Mouse (Mus musculus) left cerebral cortex, postnatal 14 days (tissue): ENCODE data around the gene Fndc10. TPM values are rescaled to one million over a fixed set of nuclear protein-coding genes. Genes with fewer than 3 reads are reported as not detected.
"Not testable (repeated sequence)": the region's sequence is repeated elsewhere in the genome, so short reads cannot be mapped to it uniquely, and the experiment has no call there.

Experiments used
- DNase-seq, 2 experiments: peaks; one replicate each; pipeline ENCODE4 v3.0.0; 2021 to 2022; ENCODE audit warnings: low spot score in 2 of 2, mixed read lengths in 1 of 2
- intact Hi-C: fragments of 180-260 bp; cut with DNase I; formaldehyde crosslinking; loops from one replicate; pipeline ENCODE4 v1.15.1; 2025
- total RNA-seq, 2 experiments: library from RNA; stranded (reverse); gene quantifications; 2 replicates each; pipeline ENCODE4 v1.2.3; 2021

Gene Fndc10
- total RNA-seq, 2 experiments from 2014 or later: 22.8 to 26.0 TPM

- intact Hi-C loops: no loop called here
- peak in 1 of 2 experiments; percentile 39 for DNase-seq
Observed at GRCm38 (mm10) chr4:155721668-155722083, 27.5 kb downstream of the Fndc10 start.

- intact Hi-C loops: no loop called here
- no peak for DNase-seq
Observed at GRCm38 (mm10) chr4:155727993-155728392, 33.9 kb downstream of the Fndc10 start.

- no peak for DNase-seq
- intact Hi-C loops: no loop called here
Observed at GRCm38 (mm10) chr4:155733267-155733666, 39.1 kb downstream of the Fndc10 start.

GRCm38 (mm10) chr4:155734350-155734941 lies 40.3 kb downstream of the Fndc10 start, which contains the start of gene Tmem240:
TSS of gene Tmem240 (plus strand) at chr4:155734800.
- DNase-seq: peak; percentile 87 to 90
- intact Hi-C loops: no loop called here

GRCm38 (mm10) chr4:155734951-155735702 lies 41.0 kb downstream of the Fndc10 start:
- DNase-seq: peak; percentile 30 to 32
- intact Hi-C loops: no loop called here

- DNase-seq: no peak
- intact Hi-C loops: no loop called here
Observed at GRCm38 (mm10) chr4:155735788-155736187, 41.6 kb downstream of the Fndc10 start.

- no peak for DNase-seq
- intact Hi-C loops: no loop called here
Observed at GRCm38 (mm10) chr4:155736421-155736820, 42.3 kb downstream of the Fndc10 start.

GRCm38 (mm10) chr4:155738262-155738661 lies 44.1 kb downstream of the Fndc10 start:
- intact Hi-C loops: no loop called here
- DNase-seq: peak; percentile 60 to 76

GRCm38 (mm10) chr4:155739152-155739551 lies 45.0 kb downstream of the Fndc10 start:
- intact Hi-C loops: no loop called here
- no peak for DNase-seq

- intact Hi-C loops: no loop called here
Observed at GRCm38 (mm10) chr4:155739741-155740636, 45.8 kb downstream of the Fndc10 start.

GRCm38 (mm10) chr4:155740681-155741080 lies 46.5 kb downstream of the Fndc10 start:
- DNase-seq, intact Hi-C loops: not testable (repeated sequence)

More at GRCm38 (mm10) chr4:155739741-155740636, 45.8 kb downstream of the Fndc10 start:
- no peak for DNase-seq

GRCm38 (mm10) chr4:155742684-155743083 lies 48.5 kb downstream of the Fndc10 start:
- DNase-seq: no peak
- intact Hi-C loops: no loop called here

GRCm38 (mm10) chr4:155744474-155744873 lies 50.3 kb downstream of the Fndc10 start:
- intact Hi-C loops: no loop called here
- DNase-seq: no peak

GRCm38 (mm10) chr4:155745136-155745535 lies 51.0 kb downstream of the Fndc10 start:
- DNase-seq: no peak
- intact Hi-C loops: no loop called here

Other genes starting within 250 kb of the Fndc10 start
- gene Tmem52, start 225.2 kb upstream of the Fndc10 start, total RNA-seq: 1 to 10 TPM; 1.2 to 2.9 TPM
- 1,000 to 10,000 TPM in 1 of 2 experiments, 100 to 1,000 TPM in 1; 991 to 1,025 TPM for gene Gnb1, start 203.0 kb upstream of the Fndc10 start, total RNA-seq
- gene Nadk, start 132.0 kb upstream of the Fndc10 start, total RNA-seq: 10 to 100 TPM; 62.2 to 62.5 TPM
- gene Slc35e2, start 92.9 kb upstream of the Fndc10 start, total RNA-seq: 10 to 100 TPM; 48.8 to 53.1 TPM
- gene Cdk11b, start 69.5 kb upstream of the Fndc10 start, total RNA-seq: 10 to 100 TPM; 45.4 to 47.0 TPM
- not detected for gene Gm10563, start 48.9 kb upstream of the Fndc10 start, total RNA-seq
- 1 to 10 TPM; 1.2 to 2.4 TPM for gene Mmp23, start 41.0 kb upstream of the Fndc10 start, total RNA-seq
- 100 to 1,000 TPM; 105 TPM for gene Mib2, start 25.1 kb upstream of the Fndc10 start, total RNA-seq
- gene Ssu72, start 10.5 kb downstream of the Fndc10 start, total RNA-seq: 10 to 100 TPM; 84.2 to 86.8 TPM
- gene Tmem240, start 40.5 kb downstream of the Fndc10 start, total RNA-seq: 10 to 100 TPM; 67.0 to 70.7 TPM
- 10 to 100 TPM; 52.3 to 53.2 TPM for gene Atad3a, start 66.8 kb downstream of the Fndc10 start, total RNA-seq
- 10 to 100 TPM; 16.3 to 17.0 TPM for gene Vwa1, start 80.4 kb downstream of the Fndc10 start, total RNA-seq
- 10 to 100 TPM in 1 of 2 experiments, 1 to 10 TPM in 1; 8.7 to 11.6 TPM for gene Tmem88b, start 91.5 kb downstream of the Fndc10 start, total RNA-seq
- gene Ankrd65, start 96.1 kb downstream of the Fndc10 start, total RNA-seq: under 1 TPM in 1 of 2 experiments, not detected in 1; 0.31 TPM
- gene Mrpl20, start 108.5 kb downstream of the Fndc10 start, total RNA-seq: 100 to 1,000 TPM; 104 to 112 TPM
- gene Ccnl2, start 118.1 kb downstream of the Fndc10 start, total RNA-seq: 10 to 100 TPM; 69.5 to 73.5 TPM
- 10 to 100 TPM; 83.3 to 84.1 TPM for gene Aurkaip1, start 136.9 kb downstream of the Fndc10 start, total RNA-seq
- 10 to 100 TPM in 1 of 2 experiments, 1 to 10 TPM in 1; 9.0 to 14.0 TPM for gene Mxra8, start 145.3 kb downstream of the Fndc10 start, total RNA-seq
- 10 to 100 TPM; 81.5 to 81.6 TPM for gene Dvl1, start 153.1 kb downstream of the Fndc10 start, total RNA-seq
- under 1 TPM; 0.20 to 0.27 TPM for gene Tas1r3, start 169.0 kb downstream of the Fndc10 start, total RNA-seq
- gene Cptp, start 175.1 kb downstream of the Fndc10 start, total RNA-seq: 10 to 100 TPM; 28.8 to 29.7 TPM
- 10 to 100 TPM; 34.4 to 38.4 TPM for gene Ints11, start 175.2 kb downstream of the Fndc10 start, total RNA-seq
- gene Pusl1, start 197.4 kb downstream of the Fndc10 start, total RNA-seq: 10 to 100 TPM; 65.3 to 66.9 TPM
- gene Acap3, start 197.5 kb downstream of the Fndc10 start, total RNA-seq: 100 to 1,000 TPM; 139 TPM
- 10 to 100 TPM; 69.8 to 79.0 TPM for gene Ube2j2, start 249.5 kb downstream of the Fndc10 start, total RNA-seq